Comparison of ENCODE assay signal across 14 mouse cellular contexts in genomic region chr19:53554981-53555616, GRCm38 (mm10). TPM values are rescaled to one million over a fixed set of nuclear protein-coding genes. Genes with fewer than 3 reads are reported as not detected.
DNase-seq lines count a peak whose midpoint lies in the region; ATAC-seq and TF ChIP-seq lines count a peak whose summit lies in the region.
"Had no signal": no experiment of that assay in that cellular context is flagged by ENCODE, and none has a peak within 500 bp of the region (broad histone marks: within the 10 kb centered on the region; RNA-seq: fewer than 3 reads in every experiment).

No protein-coding gene starts in this region.

- no peak for TF ChIP-seq EP300 in lung, postnatal 0 days (IDR thresholded peaks at IDR 0.05)
- no peak for TF ChIP-seq EP300 in stomach, postnatal 0 days (optimal IDR thresholded peaks at IDR 0.05)

- H3K9ac ChIP-seq in lung, postnatal 0 days (replicated peaks; ENCODE audit: low read depth): no peak overlapping the region
- no peak overlapping the region for H3K9ac ChIP-seq in intestine, embryonic 15.5 days
- H3K9ac ChIP-seq in stomach, postnatal 0 days (ENCODE audit: low read length): no peak overlapping the region
- H3K9ac ChIP-seq: embryonic facial prominence, embryonic 15.5 days; forebrain, postnatal 0 days; heart, embryonic 12.5 days had no signal

- peak; percentile 25; the same call in 1 of the 2 replicates for ATAC-seq in lung, postnatal 0 days
- peak; percentile 21; the same call in 1 of the 2 replicates for ATAC-seq in intestine, embryonic 15.5 days
- 0 out of 2 replicates have a peak, but pooled peaks have one; percentile 19 for ATAC-seq in stomach, postnatal 0 days (ENCODE audit: low FRiP score, low TSS enrichment)
- ATAC-seq: forebrain, postnatal 0 days had no signal

- peak; percentile 55 for DNase-seq in lung, postnatal 0 days (ENCODE audit: low spot score)
- DNase-seq in lung, adult 2 months: no peak
- DNase-seq in NIH3T3 (ENCODE audit: low read depth): peak; percentile 82
- DNase-seq in stomach, postnatal 0 days (ENCODE audit: low spot score): no peak
- no peak for DNase-seq in testis, postnatal 10 days (ENCODE audit: low spot score)
- no peak for DNase-seq in right cerebral cortex, adult 2 months (ENCODE audit: low spot score in 2 of 2)
- DNase-seq: adrenal gland, postnatal 36 days; forebrain, postnatal 0 days; gastrocnemius, postnatal 25 days; thymus, adult 18-20 months had no signal

- H3K4me1 ChIP-seq in lung, postnatal 0 days (ENCODE audit: insufficient read depth, low read depth, low read length): no peaks in the 10 kb centered on the region
- no peaks in the 10 kb centered on the region for H3K4me1 ChIP-seq in lung, adult 2 months (ENCODE audit: control insufficient read depth, insufficient read depth, low read length)
- H3K4me1 ChIP-seq in intestine, embryonic 15.5 days (replicated peaks): peaks cover 13% of the 10 kb centered on the region
- H3K4me1 ChIP-seq in stomach, postnatal 0 days (replicated peaks; ENCODE audit: control insufficient read depth, insufficient read depth): 0 out of 2 replicates have a peak, but pooled peaks cover 2% of the 10 kb centered on the region

- H3K27ac ChIP-seq in lung, postnatal 0 days (ENCODE audit: low read length): no peak overlapping the region
- H3K27ac ChIP-seq in intestine, embryonic 15.5 days: no peak overlapping the region
- peak overlapping the region; percentile 35; the same call in 1 of the 2 replicates for H3K27ac ChIP-seq in stomach, postnatal 0 days (replicated peaks)
- H3K27ac ChIP-seq: embryonic facial prominence, embryonic 15.5 days; hindbrain, embryonic 10.5 days had no signal

- WGBS in lung, postnatal 0 days: 53% methylated on average over 5 of the region's 5 CpGs
- WGBS in lung, adult 2 months: 51% methylated on average over 5 of the region's 5 CpGs
- 77% methylated on average over 5 of the region's 5 CpGs for WGBS in intestine, embryonic 15.5 days
- WGBS in stomach, postnatal 0 days: 65% methylated on average over 5 of the region's 5 CpGs

- H3K4me2 ChIP-seq in lung, postnatal 0 days (replicated peaks; ENCODE audit: low read depth, low read length): no peak overlapping the region
- H3K4me2 ChIP-seq in intestine, embryonic 15.5 days (replicated peaks): no peak overlapping the region
- no peak overlapping the region for H3K4me2 ChIP-seq in stomach, postnatal 0 days (replicated peaks; ENCODE audit: low read depth)
- H3K4me2 ChIP-seq: embryonic facial prominence, embryonic 15.5 days; heart, embryonic 12.5 days had no signal

- H3K4me3 ChIP-seq in lung, postnatal 0 days (ENCODE audit: low read depth, low read length): no peak overlapping the region
- H3K4me3 ChIP-seq in lung, adult 2 months (replicated peaks; ENCODE audit: extremely low read depth, low read depth, low read length): no peak overlapping the region
- H3K4me3 ChIP-seq in intestine, embryonic 15.5 days (replicated peaks): no peak overlapping the region
- H3K4me3 ChIP-seq in stomach, postnatal 0 days (ENCODE audit: low read depth, low read length): no peak overlapping the region
- H3K4me3 ChIP-seq: embryonic facial prominence, embryonic 15.5 days; heart, embryonic 12.5 days; hindbrain, embryonic 10.5 days had no signal

- H3K27me3 ChIP-seq in lung, postnatal 0 days (replicated peaks; ENCODE audit: insufficient read depth, low read length): no peaks in the 10 kb centered on the region
- H3K27me3 ChIP-seq in intestine, embryonic 15.5 days (replicated peaks): no peaks in the 10 kb centered on the region
- no peaks in the 10 kb centered on the region for H3K27me3 ChIP-seq in stomach, postnatal 0 days (ENCODE audit: control insufficient read depth, insufficient read depth, low read length)
- H3K27me3 ChIP-seq: embryonic facial prominence, embryonic 15.5 days; heart, embryonic 12.5 days had no signal

- H3K9me3 ChIP-seq in lung, postnatal 0 days (ENCODE audit: low read length): no peaks in the 10 kb centered on the region
- no peaks in the 10 kb centered on the region for H3K9me3 ChIP-seq in intestine, embryonic 15.5 days
- no peaks in the 10 kb centered on the region for H3K9me3 ChIP-seq in stomach, postnatal 0 days (ENCODE audit: control insufficient read depth, low read length)
- H3K9me3 ChIP-seq: embryonic facial prominence, embryonic 15.5 days; heart, embryonic 12.5 days; hindbrain, embryonic 10.5 days had no signal

- no peak for TF ChIP-seq POLR2A in lung, adult 2 months (IDR thresholded peaks at IDR 0.05; ENCODE audit: borderline replicate concordance, extremely low read depth, low read depth, low read length)

- TF ChIP-seq CTCF in lung, postnatal 0 days (IDR thresholded peaks at IDR 0.05): no peak
- no peak for TF ChIP-seq CTCF in lung, adult 2 months (IDR thresholded peaks at IDR 0.05; ENCODE audit: insufficient read depth, low read length)
- no peak for TF ChIP-seq CTCF in stomach, postnatal 0 days (IDR thresholded peaks at IDR 0.05; ENCODE audit: low read depth)

- H3K36me3 ChIP-seq in lung, postnatal 0 days (ENCODE audit: insufficient read depth, low read length): no peaks in the 10 kb centered on the region
- no peaks in the 10 kb centered on the region for H3K36me3 ChIP-seq in intestine, embryonic 15.5 days
- H3K36me3 ChIP-seq in stomach, postnatal 0 days (ENCODE audit: control insufficient read depth, insufficient read depth, low read length): no peaks in the 10 kb centered on the region
- H3K36me3 ChIP-seq: embryonic facial prominence, embryonic 15.5 days; heart, embryonic 12.5 days; hindbrain, embryonic 10.5 days had no signal

RNA-seq across cellular contexts. Expression of gene Dusp5, which starts 26.2 kb away (rescaled TPM):
- 10.6 and 10.9 TPM in 2 replicates for polyA plus RNA-seq in lung, postnatal 0 days (2015; fragmentation: Nextera tagmentation; extraction: Ambion mirVana)
- 10.4 and 14.0 TPM in 2 replicates for polyA plus RNA-seq in lung, adult 2 months (2012; rRNA removed)
- 8.7 and 9.0 TPM in 2 replicates for polyA plus RNA-seq in intestine, embryonic 15.5 days (2015; fragmentation: Nextera tagmentation; extraction: Ambion mirVana)
- polyA plus RNA-seq in stomach, postnatal 0 days (2015; fragmentation: Nextera tagmentation; extraction: Ambion mirVana): 14.1 and 18.5 TPM in 2 replicates

RNA-seq across cellular contexts. Expression of gene Nutf2-ps1, which starts 33.8 kb away (rescaled TPM):
- polyA plus RNA-seq in lung, postnatal 0 days (2015; fragmentation: Nextera tagmentation; extraction: Ambion mirVana): 121 and 134 TPM in 2 replicates
- 74.5 and 92.3 TPM in 2 replicates for polyA plus RNA-seq in lung, adult 2 months (2012; rRNA removed)
- 366 and 397 TPM in 2 replicates for polyA plus RNA-seq in intestine, embryonic 15.5 days (2015; fragmentation: Nextera tagmentation; extraction: Ambion mirVana)
- 168 and 177 TPM in 2 replicates for polyA plus RNA-seq in stomach, postnatal 0 days (2015; fragmentation: Nextera tagmentation; extraction: Ambion mirVana)

RNA-seq across cellular contexts. Expression of gene Smc3, which starts 45.1 kb away (rescaled TPM):
- 32.8 and 34.8 TPM in 2 replicates for polyA plus RNA-seq in lung, postnatal 0 days (2015; fragmentation: Nextera tagmentation; extraction: Ambion mirVana)
- polyA plus RNA-seq in lung, adult 2 months (2012; rRNA removed): 3.4 and 5.3 TPM in 2 replicates
- polyA plus RNA-seq in intestine, embryonic 15.5 days (2015; fragmentation: Nextera tagmentation; extraction: Ambion mirVana): 57.0 and 63.2 TPM in 2 replicates
- 24.9 and 27.0 TPM in 2 replicates for polyA plus RNA-seq in stomach, postnatal 0 days (2015; fragmentation: Nextera tagmentation; extraction: Ambion mirVana)

Comparison
In these comparisons a context has a peak if more than half of its experiments do, and no peak if none do; other contexts are left out.
1. DNase-seq: peak in lung, postnatal 0 days (single experiment) and NIH3T3 (single experiment); none in lung, adult 2 months (single experiment), stomach, postnatal 0 days (single experiment), testis, postnatal 10 days (single experiment) and right cerebral cortex, adult 2 months (0 of 2).
2. Peak in every context shown above with its lines, with median percentiles within 50 percentile points of each other: ATAC-seq.